Mouse (Mus musculus) heart, embryonic 10.5 days (tissue): ENCODE measurements at regions not wholly inside any gene's neighbourhood (a gene's known extent, or its start where the extent isn't known, plus 50 kb on each side); places are given as distances from the start of the nearest gene placed in this dataset.
"Not testable (repeated sequence)": the region's sequence is repeated elsewhere in the genome, so short reads cannot be mapped to it uniquely, and the experiment has no call there.

Source experiments
- DNase-seq: peaks from one replicate; pipeline ENCODE4 v3.0.0-alpha.2; 2017; ENCODE audit warnings: low spot score
- H3K27ac ChIP-seq: fragments of 300-500 bp; sonication (generic); 2 replicates; pipeline ENCODE4 v1.5.1; 2016; ENCODE audit warnings: mild to moderate bottlenecking
- H3K27me3 ChIP-seq: fragments of 300-500 bp; sonication (generic); 2 replicates; pipeline ENCODE4 v1.6.1; 2016; ENCODE audit warnings: mild to moderate bottlenecking; ENCODE audit not compliant: poor library complexity, insufficient read depth, severe bottlenecking
- H3K36me3 ChIP-seq: fragments of 300-500 bp; sonication (generic); 2 replicates; pipeline ENCODE4 v1.6.1; 2016; ENCODE audit warnings: mild to moderate bottlenecking, moderate library complexity
- H3K4me1 ChIP-seq: fragments of 300-500 bp; sonication (generic); 2 replicates; pipeline ENCODE4 v1.6.1; 2016; ENCODE audit warnings: mild to moderate bottlenecking
- H3K4me3 ChIP-seq: fragments of 300-500 bp; sonication (generic); 2 replicates; pipeline ENCODE4 v1.5.1; 2016; ENCODE audit warnings: mild to moderate bottlenecking, moderate library complexity
- H3K9me3 ChIP-seq: fragments of 300-500 bp; sonication (generic); 2 replicates; pipeline ENCODE4 v1.6.1; 2016; ENCODE audit warnings: mild to moderate bottlenecking, moderate library complexity
- WGBS: fragments of 180-500 bp; shearing (Covaris S2); methylation state at CpG from one replicate; pipeline ENCODE4 v1.1.7; 2016; 5-methylcytosine and 5-hydroxymethylcytosine counted together

DNA sequence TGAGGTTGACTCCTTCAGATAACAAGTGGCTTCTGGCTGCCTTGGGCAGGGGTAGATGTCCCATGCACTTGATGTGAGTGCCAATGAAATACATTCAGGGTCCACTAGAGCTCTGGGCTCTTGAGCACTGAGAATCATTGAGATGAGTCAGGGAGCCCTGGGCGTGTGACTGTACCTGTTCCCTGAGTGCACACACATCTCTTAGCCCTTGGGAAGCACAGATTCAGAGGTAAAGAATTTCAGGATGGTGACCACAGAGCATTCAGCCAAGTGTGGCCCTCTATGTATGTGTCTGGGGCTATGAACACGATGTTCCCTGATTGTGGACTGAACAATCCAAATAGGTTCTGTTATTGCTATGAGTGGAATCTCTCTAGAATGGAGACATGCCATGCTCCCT, 281.6 kb downstream of the Diras2 start:
- H3K36me3 ChIP-seq, result no peaks in the 10 kb centered on the region
- no peak overlapping the region for H3K4me3 ChIP-seq
- no peak for DNase-seq
- no peak overlapping the region for H3K27ac ChIP-seq
- H3K9me3 ChIP-seq, result no peaks in the 10 kb centered on the region
- H3K4me1 ChIP-seq, result no peaks in the 10 kb centered on the region
- no peaks in the 10 kb centered on the region for H3K27me3 ChIP-seq
- WGBS, result 73% methylated on average over 2 of the region's 2 CpGs

DNA sequence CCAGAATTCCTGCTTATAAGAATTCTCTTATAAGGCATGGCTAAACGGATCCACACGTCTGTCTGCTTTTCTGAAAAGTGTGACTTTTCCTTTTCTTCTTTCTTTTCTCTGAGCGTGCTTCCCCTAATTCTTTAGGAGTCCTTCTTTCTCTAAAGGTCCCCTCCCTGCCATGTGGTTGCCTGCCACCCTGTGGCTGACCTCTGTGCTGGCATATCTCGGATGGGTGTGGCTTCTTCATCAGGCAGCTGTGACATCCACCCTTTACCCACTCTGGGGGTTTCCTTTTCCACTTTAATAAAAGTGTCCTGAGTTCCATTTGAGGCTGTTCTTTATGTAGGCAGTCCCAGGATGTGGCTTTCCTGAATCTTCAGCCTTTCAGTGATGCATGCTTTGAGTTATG, 280.7 kb downstream of the Diras2 start:
- Histone ChIP-seq H3K27me3 (no peaks in the 10 kb centered on the region), H3K4me3 (no peak overlapping the region)
- 61% methylated on average over 4 of the region's 4 CpGs for WGBS

DNA sequence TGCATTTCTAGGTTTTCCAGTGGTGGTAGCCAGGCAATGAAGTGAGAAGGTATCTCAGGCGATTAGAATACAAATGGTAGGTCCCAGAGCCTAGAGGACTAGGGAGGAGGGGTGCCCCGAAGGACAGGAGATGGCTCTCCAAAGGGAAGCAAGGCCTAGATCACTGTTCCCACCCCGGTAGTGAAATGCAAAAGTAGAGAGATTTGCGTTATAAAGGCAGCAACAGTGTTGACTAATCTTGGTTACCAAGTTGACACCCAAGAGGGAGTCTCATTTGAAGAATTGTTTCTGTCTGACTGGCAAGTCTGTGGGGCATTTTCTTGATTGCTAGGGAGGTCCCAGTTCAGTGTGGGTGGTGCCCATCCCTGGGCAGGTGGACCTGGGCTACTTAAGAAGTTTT, 278.8 kb downstream of the Diras2 start:
- Histone ChIP-seq H3K4me3 (no peak overlapping the region), H3K27ac (no peak overlapping the region), H3K27me3 (no peaks in the 10 kb centered on the region), H3K9me3 (no peaks in the 10 kb centered on the region), H3K4me1 (peaks cover 5% of the 10 kb centered on the region; the same call in 1 of the 2 replicates), H3K36me3 (no peaks in the 10 kb centered on the region)
- WGBS, result 58% methylated on average over 4 of the region's 4 CpGs
- no peak for DNase-seq

More for the DNA sequence above, 280.7 kb downstream of the Diras2 start:
- H3K27ac ChIP-seq, result no peak overlapping the region
- H3K9me3 ChIP-seq, result no peaks in the 10 kb centered on the region
- H3K36me3 ChIP-seq, result no peaks in the 10 kb centered on the region
- no peaks in the 10 kb centered on the region for H3K4me1 ChIP-seq
- no peak for DNase-seq

DNA sequence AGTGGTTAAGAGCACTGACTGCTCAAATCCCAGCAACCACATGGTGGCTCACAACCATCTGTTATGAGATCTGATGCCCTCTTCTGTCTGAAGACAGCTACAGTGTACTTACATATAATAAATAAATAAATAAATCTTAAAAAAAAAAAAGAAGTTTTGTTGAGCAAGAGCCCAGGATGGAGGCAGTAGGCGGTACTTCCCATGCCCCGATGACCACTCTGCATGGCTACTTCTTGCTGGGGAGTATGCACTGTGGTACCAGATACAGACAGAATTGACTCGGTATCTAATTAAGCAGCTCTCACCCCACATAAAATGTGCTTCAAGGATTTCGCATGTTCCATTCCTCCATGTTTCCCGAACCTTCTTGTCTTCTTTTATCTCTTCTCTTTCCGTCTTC, 278.4 kb downstream of the Diras2 start:
- 40% methylated on average over 6 of the region's 6 CpGs for WGBS
- not testable (repeated sequence) for H3K27me3 ChIP-seq, H3K4me3 ChIP-seq, H3K9me3 ChIP-seq, DNase-seq, H3K27ac ChIP-seq, H3K36me3 ChIP-seq, H3K4me1 ChIP-seq

DNA sequence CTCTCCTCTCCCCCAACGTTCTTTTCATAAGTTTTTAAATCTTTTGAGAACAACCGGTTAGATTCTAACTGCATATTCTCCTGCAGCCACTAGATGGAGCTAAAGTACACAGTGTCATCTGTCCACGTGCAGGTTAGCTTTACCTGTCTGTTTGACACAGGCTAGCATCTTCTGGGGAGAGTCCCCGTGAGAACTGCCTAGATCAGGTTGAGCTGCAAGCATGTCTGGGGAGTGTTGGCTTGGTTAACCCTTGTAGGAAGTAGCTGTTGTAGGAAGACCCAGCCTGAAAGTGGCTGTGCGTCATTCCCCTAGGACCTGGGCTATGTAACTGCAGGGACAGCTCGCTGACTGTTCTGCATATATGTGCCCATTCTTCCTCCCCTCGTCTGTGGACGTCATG, 277.9 kb downstream of the Diras2 start:
- Histone ChIP-seq H3K36me3 (no peaks in the 10 kb centered on the region), H3K27me3 (no peaks in the 10 kb centered on the region), H3K9me3 (no peaks in the 10 kb centered on the region), H3K27ac (no peak overlapping the region), H3K4me3 (no peak overlapping the region), H3K4me1 (peaks cover 5% of the 10 kb centered on the region; the same call in 1 of the 2 replicates)
- no peak for DNase-seq
- 31% methylated on average over 8 of the region's 8 CpGs for WGBS

DNA sequence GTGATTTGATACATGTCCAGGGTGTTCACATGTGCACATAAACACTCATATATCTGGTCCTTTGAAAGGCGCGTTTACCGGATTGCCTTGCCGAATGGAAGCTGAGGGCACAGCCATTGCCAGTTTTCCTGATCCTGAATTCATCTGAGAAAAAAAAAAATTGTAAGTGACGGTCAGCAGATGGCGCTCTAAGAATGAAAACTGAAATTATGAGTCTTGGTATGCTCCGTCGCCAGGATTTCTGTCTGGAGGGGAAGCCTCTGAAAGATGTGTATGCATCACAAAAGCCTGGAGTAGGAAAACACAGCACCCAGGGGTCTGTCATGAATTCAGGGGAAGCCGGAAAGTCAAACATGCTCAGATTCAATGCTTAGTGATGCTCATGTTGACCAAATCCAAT, 276.9 kb downstream of the Diras2 start:
- Histone ChIP-seq H3K27me3 (no peaks in the 10 kb centered on the region), H3K4me3 (no peak overlapping the region), H3K4me1 (peaks cover 5% of the 10 kb centered on the region; the same call in 1 of the 2 replicates), H3K9me3 (no peaks in the 10 kb centered on the region), H3K36me3 (no peaks in the 10 kb centered on the region), H3K27ac (no peak overlapping the region)
- no peak for DNase-seq
- WGBS, result 20% methylated on average over 9 of the region's 9 CpGs

DNA sequence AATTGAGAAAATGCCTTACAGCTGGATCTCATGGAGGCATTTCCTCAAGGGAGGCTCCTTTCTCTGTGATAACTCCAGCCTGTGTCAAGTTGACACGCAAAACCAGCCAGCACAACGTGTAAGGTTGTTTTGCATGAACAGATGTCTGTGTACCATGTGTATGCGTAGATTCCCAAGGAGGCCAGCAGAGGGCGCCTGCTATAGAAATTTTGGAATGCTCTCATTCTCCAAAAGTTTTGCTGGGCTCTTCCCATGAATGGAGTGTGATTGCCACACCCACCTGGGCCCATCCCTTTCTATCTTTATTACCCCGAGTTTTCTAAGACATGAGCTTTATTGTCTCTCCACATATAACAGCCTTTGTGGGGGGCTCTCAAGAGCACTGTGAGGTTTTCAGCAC, 275.4 kb downstream of the Diras2 start:
- DNase-seq, result no peak
- no peaks in the 10 kb centered on the region for H3K27me3 ChIP-seq
- H3K9me3 ChIP-seq, result no peaks in the 10 kb centered on the region
- WGBS, result 62% methylated on average over 5 of the region's 5 CpGs
- H3K36me3 ChIP-seq, result no peaks in the 10 kb centered on the region
- H3K27ac ChIP-seq, result no peak overlapping the region
- H3K4me3 ChIP-seq, result no peak overlapping the region
- peaks cover 5% of the 10 kb centered on the region; the same call in 1 of the 2 replicates for H3K4me1 ChIP-seq

DNA sequence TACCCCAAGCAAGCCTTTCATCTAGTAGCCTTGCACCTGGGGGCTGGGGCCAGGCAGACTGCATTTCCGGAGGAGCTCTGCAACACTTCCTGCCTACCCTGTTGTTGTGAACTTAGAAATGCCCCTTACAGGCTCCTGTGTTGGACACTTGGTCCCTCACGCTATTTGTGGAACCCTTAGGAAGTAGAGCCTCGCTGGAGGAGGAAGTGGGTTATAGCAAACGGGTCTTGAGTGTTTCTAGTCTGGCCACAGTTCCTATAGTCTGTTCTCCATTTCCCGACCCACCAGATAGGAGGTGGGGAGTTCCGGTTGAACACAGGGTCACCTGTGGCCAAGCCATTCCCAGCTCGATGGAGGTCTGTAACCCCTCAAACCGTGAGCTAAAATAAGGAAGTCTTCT, 272.7 kb downstream of the Diras2 start:
- 80% methylated on average over 8 of the region's 8 CpGs for WGBS
- Histone ChIP-seq H3K27me3 (no peaks in the 10 kb centered on the region), H3K27ac (no peak overlapping the region), H3K9me3 (no peaks in the 10 kb centered on the region), H3K4me1 (peaks cover 5% of the 10 kb centered on the region; the same call in 1 of the 2 replicates), H3K4me3 (no peak overlapping the region), H3K36me3 (no peaks in the 10 kb centered on the region)
- no peak for DNase-seq

DNA sequence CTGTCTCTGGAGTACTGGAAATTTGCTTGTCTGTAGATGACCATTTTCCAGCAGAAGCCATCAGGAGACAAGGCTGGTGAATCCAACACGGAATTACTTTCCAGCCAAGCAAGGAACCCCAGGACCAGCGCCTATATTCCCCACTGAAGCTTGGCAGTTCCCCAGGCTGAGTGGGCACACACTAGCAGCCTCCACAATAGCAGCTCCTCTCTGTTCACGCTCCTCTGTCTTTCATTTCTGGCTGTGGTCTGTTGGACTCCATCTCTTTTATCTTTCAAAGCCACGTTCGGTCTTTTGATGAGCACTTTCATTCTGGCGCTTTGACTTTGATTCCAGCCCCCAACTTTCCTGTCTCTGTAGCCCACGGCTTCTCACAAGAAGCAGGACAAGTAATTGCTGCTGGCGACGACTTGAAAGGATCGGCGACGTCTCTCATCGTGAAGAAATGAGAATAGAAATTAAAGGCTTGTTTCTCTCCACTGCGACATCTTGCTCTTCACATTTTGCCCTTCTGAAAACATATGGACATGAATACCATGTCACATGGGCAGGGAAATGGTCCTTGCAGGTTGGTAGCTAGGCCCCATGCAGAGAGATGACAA, 268.0 kb downstream of the Diras2 start:
- no peaks in the 10 kb centered on the region for H3K4me1 ChIP-seq
- WGBS, result 86% methylated on average over 14 of the region's 14 CpGs
- no peaks in the 10 kb centered on the region for H3K9me3 ChIP-seq
- no peaks in the 10 kb centered on the region for H3K36me3 ChIP-seq
- DNase-seq, result no peak
- no peak overlapping the region for H3K4me3 ChIP-seq
- H3K27me3 ChIP-seq, result no peaks in the 10 kb centered on the region
- no peak overlapping the region for H3K27ac ChIP-seq

DNA sequence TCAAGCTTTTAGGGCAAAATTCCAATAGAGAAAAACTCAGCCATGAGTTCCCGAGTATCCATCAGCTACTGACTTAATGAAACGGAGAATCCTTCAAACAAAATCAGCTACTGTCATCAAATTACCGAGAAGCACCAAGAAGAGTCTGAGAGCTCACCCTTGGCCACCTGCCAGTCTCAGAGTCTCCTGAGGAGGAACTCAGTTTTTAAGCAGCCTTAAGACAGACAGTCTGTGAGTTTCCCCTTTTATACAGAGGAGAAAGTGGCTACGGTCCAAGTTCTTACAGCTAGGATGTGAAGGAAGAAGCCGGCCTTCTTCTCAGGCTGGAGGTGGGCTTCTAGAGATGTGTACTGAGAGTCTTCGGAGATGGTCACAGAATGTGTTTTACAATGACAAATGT, 262.8 kb downstream of the Diras2 start:
- DNase-seq, result no peak
- WGBS, result 76% methylated on average over 6 of the region's 6 CpGs
- H3K9me3 ChIP-seq, result no peaks in the 10 kb centered on the region

DNA sequence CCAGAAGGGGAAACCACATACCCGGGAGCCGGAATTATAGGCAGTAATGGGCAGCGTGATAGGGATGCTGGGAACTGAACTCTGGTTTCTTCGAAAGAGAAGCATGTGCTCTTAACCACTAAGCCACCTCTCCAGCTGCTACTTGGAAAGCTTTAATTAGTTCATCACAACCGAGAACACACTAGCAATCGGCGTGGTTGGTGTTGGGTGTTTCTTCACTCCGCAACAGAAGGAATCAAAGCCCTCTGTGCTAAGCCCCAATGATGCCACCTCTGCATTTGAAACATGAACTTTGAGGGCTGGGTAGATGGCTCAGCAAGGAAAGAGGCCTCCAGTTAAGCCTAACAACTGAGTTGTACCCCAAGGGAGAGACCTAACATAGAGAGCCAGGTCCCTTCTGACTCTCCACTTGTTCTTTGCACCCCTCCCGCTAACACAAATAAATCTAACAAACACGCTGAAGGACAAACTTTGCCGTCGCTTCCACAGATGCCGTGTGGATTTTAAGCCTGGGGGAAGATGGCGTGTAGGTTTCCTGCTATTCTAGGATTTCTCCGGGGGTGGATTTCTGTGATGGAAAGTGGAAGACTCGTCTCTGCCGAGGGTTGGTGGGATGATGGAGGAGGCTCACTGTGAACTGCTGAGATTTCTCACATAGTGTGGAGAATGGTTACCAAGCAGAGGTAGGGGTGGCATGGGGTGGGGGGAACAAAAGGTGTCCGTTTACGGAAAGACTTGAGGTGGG, 257.4 kb downstream of the Diras2 start:
- no peaks in the 10 kb centered on the region for H3K27me3 ChIP-seq
- WGBS, result 83% methylated on average over 19 of the region's 19 CpGs

More for the DNA sequence above, 262.8 kb downstream of the Diras2 start:
- peaks cover 5% of the 10 kb centered on the region; the same call in 1 of the 2 replicates for H3K4me1 ChIP-seq
- no peaks in the 10 kb centered on the region for H3K36me3 ChIP-seq
- H3K27me3 ChIP-seq, result no peaks in the 10 kb centered on the region
- H3K27ac ChIP-seq, result no peak overlapping the region
- no peak overlapping the region for H3K4me3 ChIP-seq

DNA sequence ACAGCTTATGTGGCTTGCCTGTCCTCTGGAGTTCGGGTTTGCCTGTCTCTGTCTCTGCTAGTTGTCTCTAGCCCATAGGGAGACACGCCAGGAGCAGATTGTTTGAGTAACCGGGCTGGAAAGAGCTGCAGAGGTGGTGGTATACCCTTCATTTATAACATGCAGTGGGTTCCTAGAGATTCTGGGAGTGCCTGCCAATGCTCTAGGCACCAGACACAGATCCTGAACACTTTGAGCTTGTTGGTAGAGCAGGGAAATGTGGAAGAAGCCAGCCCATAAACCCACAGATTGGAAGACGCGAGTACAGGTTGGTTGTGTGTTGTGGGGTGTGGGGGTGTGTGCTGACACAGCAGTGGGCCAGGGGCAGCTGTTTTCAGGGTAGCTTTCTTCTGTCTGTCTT, 255.9 kb downstream of the Diras2 start:
- Histone ChIP-seq H3K9me3 (no peaks in the 10 kb centered on the region), H3K36me3 (no peaks in the 10 kb centered on the region), H3K27ac (no peak overlapping the region), H3K4me3 (no peak overlapping the region), H3K27me3 (no peaks in the 10 kb centered on the region), H3K4me1 (peaks cover 6% of the 10 kb centered on the region)
- WGBS, result 68% methylated on average over 5 of the region's 5 CpGs
- DNase-seq, result no peak

More for the DNA sequence above, 257.4 kb downstream of the Diras2 start:
- peaks cover 11% of the 10 kb centered on the region for H3K4me1 ChIP-seq
- DNase-seq, result no peak
- H3K27ac ChIP-seq, result no peak overlapping the region
- H3K9me3 ChIP-seq, result no peaks in the 10 kb centered on the region
- no peak overlapping the region for H3K4me3 ChIP-seq
- H3K36me3 ChIP-seq, result no peaks in the 10 kb centered on the region

DNA sequence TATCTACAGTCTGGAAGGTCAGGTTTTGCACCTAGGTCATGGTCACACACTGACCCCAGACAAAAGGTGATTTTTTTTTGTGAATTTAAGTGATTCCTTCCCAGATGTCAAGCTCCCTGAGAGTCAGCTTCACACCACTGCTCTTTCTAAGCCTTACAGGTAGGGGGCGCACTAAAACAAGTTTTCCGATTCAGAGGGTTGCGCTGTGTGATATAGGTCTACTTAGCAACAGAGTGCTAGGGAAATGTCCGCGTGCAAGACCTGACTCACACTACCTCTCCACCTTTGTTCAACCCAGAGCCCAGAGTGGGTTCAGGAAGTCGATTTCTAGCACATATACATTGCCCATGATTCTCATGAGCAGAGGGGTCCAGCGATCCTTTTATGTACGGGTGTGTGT, 255.4 kb downstream of the Diras2 start:
- Histone ChIP-seq H3K27me3 (no peaks in the 10 kb centered on the region), H3K9me3 (no peaks in the 10 kb centered on the region), H3K36me3 (no peaks in the 10 kb centered on the region), H3K4me1 (peaks cover 6% of the 10 kb centered on the region), H3K27ac (0 out of 2 replicates have a peak overlapping the region, but pooled peaks have one; percentile 22), H3K4me3 (peak overlapping the region; percentile 42)
- DNase-seq, result no peak
- WGBS, result 6% methylated on average over 8 of the region's 8 CpGs
